Mouse (Mus musculus) hindbrain, embryonic 15.5 days (tissue): ENCODE data around the gene Bicral. TPM values are rescaled to one million over a fixed set of nuclear protein-coding genes. Genes with fewer than 3 reads are reported as not detected.

Experiments
- ATAC-seq: fragments of 200-750 bp; cut with Nextera tagmentation; 2 replicates; pipeline ENCODE4 v1.8.0; 2017; ENCODE audit warnings: low read depth, moderate number of reproducible peaks, moderate TSS enrichment; ENCODE audit not compliant: low FRiP score
- H3K27ac ChIP-seq: fragments of 300-500 bp; sonication (generic); replicated peaks from 2 replicates; pipeline ENCODE4 v1.5.1; 2015; ENCODE audit warnings: mild to moderate bottlenecking, inconsistent platforms
- H3K27me3 ChIP-seq: fragments of 300-500 bp; sonication (generic); 2 replicates; pipeline ENCODE4 v1.6.1; 2015; ENCODE audit warnings: control low read depth, inconsistent platforms
- H3K36me3 ChIP-seq: fragments of 300-500 bp; sonication (generic); 2 replicates; pipeline ENCODE4 v1.6.1; 2015; ENCODE audit warnings: control low read depth, inconsistent platforms
- H3K4me1 ChIP-seq: fragments of 300-500 bp; sonication (generic); replicated peaks from 2 replicates; pipeline ENCODE4 v1.6.1; 2015; ENCODE audit warnings: control low read depth, inconsistent platforms
- H3K4me2 ChIP-seq: fragments of 300-500 bp; sonication (generic); 2 replicates; pipeline ENCODE4 v1.6.1; 2015; ENCODE audit warnings: moderate library complexity, mild to moderate bottlenecking, inconsistent platforms
- H3K4me3 ChIP-seq: fragments of 300-500 bp; sonication (generic); 2 replicates; pipeline ENCODE4 v1.5.1; 2015; ENCODE audit warnings: mild to moderate bottlenecking, inconsistent platforms
- H3K9ac ChIP-seq: fragments of 300-500 bp; sonication (generic); 2 replicates; pipeline ENCODE4 v1.6.1; 2015; ENCODE audit warnings: inconsistent platforms
- H3K9me3 ChIP-seq: fragments of 300-500 bp; sonication (generic); 2 replicates; pipeline ENCODE4 v1.6.1; 2016; ENCODE audit warnings: control low read depth, inconsistent platforms
- WGBS: fragments of 180-500 bp; shearing (Covaris S2); methylation state at CpG from one replicate; pipeline ENCODE4 v1.1.7; 2015; 5-methylcytosine and 5-hydroxymethylcytosine counted together
- polyA plus RNA-seq: library from polyadenylated mRNA; unstranded; fragments of >200 nt; fragmentation: Nextera tagmentation; extraction: Ambion mirVana; gene quantifications from 2 replicates; pipeline ENCODE4 v1.2.1, GENCODE M21; 2015

Bicral gene
- polyA plus RNA-seq, 1 experiment from 2014 or later, result 10.3 TPM

DNA sequence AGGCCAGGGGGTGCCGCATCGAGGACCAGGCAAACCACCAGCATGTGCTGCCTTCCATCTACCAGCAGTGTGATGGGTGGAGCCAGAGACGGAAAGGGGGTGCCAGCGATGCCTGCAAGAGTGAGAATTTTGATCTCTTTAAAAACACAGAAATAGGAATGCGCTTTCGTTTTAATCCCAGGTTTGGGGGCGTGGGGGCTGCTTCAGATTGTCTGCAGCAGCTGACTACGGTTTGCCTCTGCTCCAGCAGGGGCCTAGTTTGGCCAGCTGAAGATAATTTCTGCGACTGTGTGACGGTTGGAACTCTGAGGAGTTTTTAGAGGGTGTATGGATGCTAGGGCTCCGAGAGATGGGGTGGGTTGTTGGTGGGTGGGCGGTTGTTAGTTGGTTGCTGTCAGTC lies 99.5 kb downstream of the Bicral start:
- Histone ChIP-seq H3K36me3 (no peaks in the 10 kb centered on the region), H3K9ac (no peak overlapping the region), H3K4me1 (no peaks in the 10 kb centered on the region), H3K4me2 (no peak overlapping the region), H3K27me3 (no peaks in the 10 kb centered on the region), H3K4me3 (no peak overlapping the region), H3K27ac (no peak overlapping the region), H3K9me3 (no peaks in the 10 kb centered on the region)
- no peak for ATAC-seq
- 89% methylated on average over 12 of the region's 12 CpGs for WGBS

DNA sequence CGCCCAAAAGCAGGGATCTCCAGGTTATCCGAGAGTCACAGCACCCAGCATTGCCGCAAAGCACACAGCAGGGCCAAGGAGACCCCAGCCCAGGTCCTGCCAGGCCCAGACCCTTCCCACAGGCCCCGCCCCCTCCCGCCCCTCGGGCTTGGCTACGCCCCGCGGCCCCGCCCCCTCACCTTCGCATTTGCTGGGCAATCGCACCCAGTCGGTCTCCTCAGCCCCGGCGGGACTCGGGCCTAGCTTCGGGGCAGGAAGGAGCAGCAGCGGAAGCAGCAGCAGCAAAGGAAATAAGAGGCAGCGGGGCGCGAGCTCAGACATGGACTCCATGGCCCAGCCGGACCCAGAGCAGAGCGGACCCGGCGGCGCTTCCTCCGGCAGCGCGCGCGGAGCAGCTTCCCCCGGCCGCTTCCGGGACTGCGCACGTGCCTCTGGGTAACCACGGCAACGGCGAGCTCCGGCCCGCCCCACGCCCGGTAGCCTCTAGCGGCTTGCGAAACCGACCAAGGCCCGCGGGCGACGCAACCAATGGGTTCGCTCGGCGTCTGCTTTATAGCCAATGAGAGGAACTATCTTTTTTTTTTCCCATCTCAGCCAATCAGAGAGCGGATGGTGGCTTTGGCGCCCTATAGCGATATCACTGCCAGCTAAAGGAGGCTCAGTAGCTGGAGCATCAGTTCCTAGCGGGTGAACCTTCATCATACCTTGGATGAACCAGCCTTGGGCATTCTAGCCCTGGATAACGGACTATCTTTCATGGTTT lies 106.3 kb downstream of the Bicral start, which contains the start of gene Cnpy3:
Cnpy3 (minus strand) TSS at position 421 of the 763 bp plus-strand sequence.
- WGBS, result 0% methylated on average over 54 of the region's 58 CpGs
- ATAC-seq, result peak; percentile 99
- Histone ChIP-seq H3K27ac (peak within 1 kb of the TSS; percentile 92), H3K4me2 (peak within 1 kb of the TSS; percentile 79), H3K4me3 (peak within 1 kb of the TSS; percentile 77), H3K27me3 (no peaks in the 10 kb centered on the region), H3K4me1 (peaks cover 22% of the 10 kb centered on the region), H3K9ac (peak within 1 kb of the TSS; percentile 76), H3K9me3 (no peaks in the 10 kb centered on the region), H3K36me3 (0 out of 2 replicates have a peak, but pooled peaks cover 1% of the 10 kb centered on the region)

DNA sequence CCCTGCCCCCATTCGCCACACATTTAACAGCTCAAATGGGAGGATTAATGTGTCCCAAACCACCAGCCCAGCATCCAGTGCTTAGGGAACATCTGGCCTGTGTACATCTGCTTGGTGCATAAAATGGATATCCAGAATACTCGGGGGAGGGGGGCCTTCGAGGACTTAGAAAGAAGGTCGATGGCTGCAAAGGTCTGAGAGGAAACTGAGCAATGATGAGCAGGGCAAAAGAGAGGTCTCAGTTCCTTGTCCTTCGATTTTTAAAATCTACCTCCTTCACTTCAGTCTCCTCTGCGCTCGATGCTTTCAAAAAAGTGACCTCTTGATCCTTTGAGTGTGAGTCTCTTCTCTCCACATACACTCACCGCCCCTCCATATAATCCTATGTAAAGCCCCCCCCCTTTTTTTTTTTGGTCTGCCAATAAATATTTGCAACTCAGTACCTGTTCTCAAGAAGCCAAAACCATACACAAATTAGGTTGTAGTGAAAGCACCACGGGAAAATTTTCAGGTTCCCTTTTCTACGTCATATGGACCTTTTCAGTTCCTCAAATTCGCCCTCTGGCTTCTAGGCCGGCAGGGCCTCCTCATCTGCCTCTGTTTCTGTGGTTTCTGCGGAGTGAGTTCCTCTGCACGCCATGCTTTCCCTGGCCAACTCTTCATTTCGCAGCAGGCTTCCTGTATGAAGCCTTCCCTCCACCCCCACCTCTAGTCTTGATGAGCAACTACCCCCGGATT lies 107.1 kb downstream of the Bicral start:
- ATAC-seq, result no peak; the same call in 1 of the 2 replicates
- peak overlapping the region; percentile 79 for H3K4me2 ChIP-seq

DNA sequence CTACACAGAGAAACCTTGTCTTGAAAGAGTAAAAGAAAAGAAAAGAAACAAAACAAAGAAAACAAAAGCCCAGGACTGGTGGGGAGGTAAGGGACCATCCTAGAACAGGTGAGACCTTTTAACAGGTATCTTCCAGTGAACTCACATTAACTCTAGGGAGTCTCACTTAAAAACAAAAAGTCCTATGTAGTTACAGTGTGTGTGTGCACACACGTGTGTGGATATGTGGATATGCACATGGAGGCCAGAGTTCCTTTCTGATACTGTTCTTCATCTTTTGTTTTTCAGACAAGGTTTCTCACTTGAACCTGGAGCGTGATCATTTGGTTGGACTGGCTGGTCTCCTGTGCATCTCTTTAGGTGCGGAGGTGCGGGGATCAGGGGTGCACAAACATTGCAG lies 107.7 kb downstream of the Bicral start:
- H3K4me2 ChIP-seq, result peak overlapping the region; percentile 79
- peak overlapping the region; percentile 77 for H3K4me3 ChIP-seq
- ATAC-seq, result no peak
- peaks cover 7% of the 10 kb centered on the region; the same call in 1 of the 2 replicates for H3K36me3 ChIP-seq
- H3K27ac ChIP-seq, result peak overlapping the region; percentile 92; the same call in 1 of the 2 replicates
- peaks cover 22% of the 10 kb centered on the region for H3K4me1 ChIP-seq
- peak overlapping the region; percentile 76 for H3K9ac ChIP-seq
- H3K9me3 ChIP-seq, result no peaks in the 10 kb centered on the region
- WGBS, result 97% methylated on average over 4 of the region's 4 CpGs
- no peaks in the 10 kb centered on the region for H3K27me3 ChIP-seq

More for the DNA sequence above, 107.1 kb downstream of the Bicral start:
- Histone ChIP-seq H3K9ac (peak overlapping the region; percentile 76), H3K4me1 (peaks cover 22% of the 10 kb centered on the region), H3K27ac (peak overlapping the region; percentile 92), H3K9me3 (no peaks in the 10 kb centered on the region), H3K36me3 (peaks cover 7% of the 10 kb centered on the region; the same call in 1 of the 2 replicates), H3K4me3 (peak overlapping the region; percentile 77), H3K27me3 (no peaks in the 10 kb centered on the region)
- WGBS, result 29% methylated on average over 16 of the region's 16 CpGs

GRCm38 (mm10) chr17:46749282-46749681 lies 109.0 kb downstream of the Bicral start:
- Histone ChIP-seq H3K27ac (no peak overlapping the region), H3K36me3 (peaks cover 12% of the 10 kb centered on the region), H3K27me3 (no peaks in the 10 kb centered on the region), H3K4me1 (peaks cover 22% of the 10 kb centered on the region), H3K9ac (no peak overlapping the region), H3K4me2 (no peak overlapping the region), H3K4me3 (no peak overlapping the region), H3K9me3 (no peaks in the 10 kb centered on the region)
- no peak for ATAC-seq
- 88% methylated on average over 5 of the region's 5 CpGs for WGBS

Other genes starting within 250 kb of the Bicral start
- 32.8 and 34.1 TPM in 2 replicates for gene Ptk7, start 229.0 kb downstream of the Bicral start, polyA plus RNA-seq
- gene Klc4, start 212.5 kb downstream of the Bicral start, polyA plus RNA-seq, result 33.9 and 35.9 TPM in 2 replicates
- 64.3 TPM in 2 replicates for gene Mrpl2, start 212.3 kb downstream of the Bicral start, polyA plus RNA-seq
- gene Cul7, start 208.1 kb downstream of the Bicral start, polyA plus RNA-seq, result 38.4 and 43.8 TPM in 2 replicates
- gene Rrp36, start 184.1 kb downstream of the Bicral start, polyA plus RNA-seq, result 53.0 TPM in 2 replicates
- 291 and 302 TPM in 2 replicates for gene Mea1, start 179.7 kb downstream of the Bicral start, polyA plus RNA-seq
- gene Klhdc3, start 177.6 kb downstream of the Bicral start, polyA plus RNA-seq, result 168 and 179 TPM in 2 replicates
- 101 and 109 TPM in 2 replicates for gene Ppp2r5d, start 153.4 kb downstream of the Bicral start, polyA plus RNA-seq
- gene Pex6, start 147.0 kb downstream of the Bicral start, polyA plus RNA-seq, result 29.7 and 30.7 TPM in 2 replicates
- gene Gnmt, start 129.3 kb downstream of the Bicral start, polyA plus RNA-seq, result 0.86 and 1.9 TPM in 2 replicates
- gene Cnpy3, start 106.3 kb downstream of the Bicral start, polyA plus RNA-seq, result 67.2 and 73.5 TPM in 2 replicates
- 0.19 and 0.45 TPM in 2 replicates for gene Ptcra, start 94.8 kb downstream of the Bicral start, polyA plus RNA-seq
- 53.6 and 58.8 TPM in 2 replicates for gene 2310039H08Rik, start 85.8 kb downstream of the Bicral start, polyA plus RNA-seq
- 82.2 and 87.9 TPM in 2 replicates for gene Rpl7l1, start 75.8 kb downstream of the Bicral start, polyA plus RNA-seq
- gene Tbcc, start 32.2 kb upstream of the Bicral start, polyA plus RNA-seq, result 57.5 and 60.8 TPM in 2 replicates
- gene Prph2, start 52.0 kb upstream of the Bicral start, polyA plus RNA-seq, result 0.05 TPM in 1 of 2 replicates, not detected in the other
- 16.1 and 16.5 TPM in 2 replicates for gene Ubr2, start 152.1 kb upstream of the Bicral start, polyA plus RNA-seq